9 mouse cellular contexts compared by ENCODE assay signal in the genomic region with DNA sequence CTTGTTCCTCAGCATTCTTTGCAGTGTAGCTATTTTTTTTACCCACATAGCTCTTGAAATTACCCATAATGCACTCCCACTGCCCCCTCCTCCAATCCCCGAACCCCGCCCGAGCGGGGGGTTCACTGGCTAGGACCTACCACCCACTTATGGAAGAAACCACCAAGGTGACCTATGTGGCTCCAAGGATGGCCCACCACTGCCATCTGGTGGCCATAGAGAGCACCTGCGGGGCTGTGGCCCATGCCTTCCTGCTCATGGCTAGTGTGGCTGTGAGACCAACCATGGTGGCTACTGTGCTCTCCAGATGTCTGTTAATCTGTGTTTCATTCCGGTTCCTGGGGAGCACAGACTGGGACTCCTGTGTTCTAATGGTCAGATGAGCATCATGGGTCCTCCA. TPM values are rescaled to one million over a fixed set of nuclear protein-coding genes. Genes with fewer than 3 reads are reported as not detected.
DNase-seq lines count a peak whose midpoint lies in the region; ATAC-seq and TF ChIP-seq lines count a peak whose summit lies in the region.
"Had no signal": no experiment of that assay in that cellular context is flagged by ENCODE, and none has a peak within 500 bp of the region (broad histone marks: within the 10 kb centered on the region; RNA-seq: fewer than 3 reads in every experiment).

No protein-coding gene starts in this region.

- no peak overlapping the region for H3K9ac ChIP-seq in hindbrain, embryonic 16.5 days (ENCODE audit: low read depth, low read length)
- H3K9ac ChIP-seq: embryonic facial prominence, embryonic 12.5 days had no signal

- no peak for TF ChIP-seq POLR2A in spleen, adult 2 months (IDR thresholded peaks at IDR 0.05; ENCODE audit: low read depth, low read length)

- H3K9me3 ChIP-seq in hindbrain, embryonic 10.5 days, result 0 out of 2 replicates have a peak, but pooled peaks cover 2% of the 10 kb centered on the region
- no peaks in the 10 kb centered on the region for H3K9me3 ChIP-seq in hindbrain, embryonic 16.5 days (ENCODE audit: control insufficient read depth, low read length)
- H3K9me3 ChIP-seq: embryonic facial prominence, embryonic 12.5 days had no signal

- DNase-seq in hindbrain, embryonic 10.5 days (ENCODE audit: low spot score), result peak; percentile 70
- peak; percentile 46 for DNase-seq in T-cell, adult 2 months (ENCODE audit: low spot score)
- peak; percentile 87 for DNase-seq in embryo, embryonic 10 days (ENCODE audit: low spot score)
- peak; percentile 60 for DNase-seq in heart, postnatal 4 days
- DNase-seq in layer of hippocampus, adult 9-10 months (ENCODE audit: low spot score), result peak; percentile 13
- DNase-seq in lung, postnatal 36 days, result peak; percentile 65
- peak; percentile 4 to 41 for DNase-seq in spleen, adult 2 months (ENCODE audit: low read depth in 1 of 2, low spot score in 2 of 2)

- TF ChIP-seq CTCF in spleen, adult 2 months (IDR thresholded peaks at IDR 0.05; ENCODE audit: extremely low read depth, insufficient read depth, insufficient read length, insufficient replicate concordance), result peak; percentile 97

- peaks cover 10% of the 10 kb centered on the region for H3K27me3 ChIP-seq in hindbrain, embryonic 10.5 days (ENCODE audit: insufficient read depth, poor library complexity, severe bottlenecking)
- 0 out of 2 replicates have a peak, but pooled peaks cover 2% of the 10 kb centered on the region for H3K27me3 ChIP-seq in hindbrain, embryonic 16.5 days (replicated peaks; ENCODE audit: control insufficient read depth, insufficient read depth, low read length)
- H3K27me3 ChIP-seq in spleen, adult 2 months (ENCODE audit: control insufficient read depth, insufficient read depth, low read length), result no peaks in the 10 kb centered on the region

- H3K4me1 ChIP-seq in hindbrain, embryonic 10.5 days (replicated peaks), result no peaks in the 10 kb centered on the region
- H3K4me1 ChIP-seq in hindbrain, embryonic 16.5 days (ENCODE audit: control insufficient read depth, insufficient read depth, low read depth, low read length), result no peaks in the 10 kb centered on the region
- H3K4me1 ChIP-seq in spleen, adult 2 months (ENCODE audit: control insufficient read depth, insufficient read depth, insufficient read length), result no peaks in the 10 kb centered on the region
- H3K4me1 ChIP-seq: embryonic facial prominence, embryonic 12.5 days had no signal

- no peak for ATAC-seq in hindbrain, embryonic 16.5 days

- WGBS in hindbrain, embryonic 10.5 days, result 19% methylated on average over 6 of the region's 6 CpGs
- WGBS in hindbrain, embryonic 16.5 days, result 16% methylated on average over 6 of the region's 6 CpGs
- WGBS in spleen, adult 2 months, result 11% methylated on average over 6 of the region's 6 CpGs

- H3K4me3 ChIP-seq in hindbrain, embryonic 10.5 days, result no peak overlapping the region
- H3K4me3 ChIP-seq in hindbrain, embryonic 16.5 days (ENCODE audit: low read length), result no peak overlapping the region
- no peak overlapping the region for H3K4me3 ChIP-seq in spleen, adult 2 months (ENCODE audit: extremely low read depth, insufficient read depth, insufficient read length)
- H3K4me3 ChIP-seq: embryonic facial prominence, embryonic 12.5 days had no signal

- no peak overlapping the region for H3K4me2 ChIP-seq in hindbrain, embryonic 16.5 days (ENCODE audit: low read length)
- H3K4me2 ChIP-seq: embryonic facial prominence, embryonic 12.5 days had no signal

- no peak overlapping the region for H3K27ac ChIP-seq in hindbrain, embryonic 10.5 days
- no peak overlapping the region for H3K27ac ChIP-seq in hindbrain, embryonic 16.5 days (ENCODE audit: low read depth, low read length)
- H3K27ac ChIP-seq in spleen, adult 2 months (ENCODE audit: insufficient read depth, low read length), result no peak overlapping the region
- H3K27ac ChIP-seq: embryonic facial prominence, embryonic 12.5 days had no signal

- no peaks in the 10 kb centered on the region for H3K36me3 ChIP-seq in hindbrain, embryonic 10.5 days
- no peaks in the 10 kb centered on the region for H3K36me3 ChIP-seq in hindbrain, embryonic 16.5 days (ENCODE audit: control insufficient read depth, insufficient read depth, low read length)
- no peaks in the 10 kb centered on the region for H3K36me3 ChIP-seq in spleen, adult 2 months (ENCODE audit: control insufficient read depth, insufficient read depth, low read length)
- H3K36me3 ChIP-seq: embryonic facial prominence, embryonic 12.5 days had no signal

RNA-seq across cellular contexts. Expression of a gene that starts 16.5 kb away (rescaled TPM):
- not detected in 2 replicates for polyA plus RNA-seq in hindbrain, embryonic 10.5 days (2016; fragmentation: Nextera tagmentation; extraction: Ambion mirVana)
- not detected in 2 replicates for polyA plus RNA-seq in hindbrain, embryonic 16.5 days (2015; fragmentation: Nextera tagmentation; extraction: Ambion mirVana)
- total RNA-seq in heart, postnatal 4 days (2021), result not detected
- not detected in 2 replicates for polyA plus RNA-seq in spleen, adult 2 months (2012; rRNA removed)
- polyA plus RNA-seq: embryonic facial prominence, embryonic 12.5 days had no signal

RNA-seq across cellular contexts. Expression of a gene that starts 47.2 kb away (rescaled TPM):
- polyA plus RNA-seq in hindbrain, embryonic 10.5 days (2016; fragmentation: Nextera tagmentation; extraction: Ambion mirVana), result 22.5 and 26.3 TPM in 2 replicates
- polyA plus RNA-seq in hindbrain, embryonic 16.5 days (2015; fragmentation: Nextera tagmentation; extraction: Ambion mirVana), result 31.9 and 35.4 TPM in 2 replicates
- 10 to 100 TPM; 15.1 to 15.4 TPM for total RNA-seq in heart, postnatal 4 days (2021)
- polyA plus RNA-seq in spleen, adult 2 months (2012; rRNA removed), result 18.9 and 21.5 TPM in 2 replicates

Comparison
In these comparisons a context has a peak if more than half of its experiments do, and no peak if none do; other contexts are left out.
1. DNase-seq: peak in every context shown above with its lines; median percentile 87 in embryo, embryonic 10 days; 70 in hindbrain, embryonic 10.5 days; 65 in lung, postnatal 36 days; 60 in heart, postnatal 4 days; 46 in T-cell, adult 2 months; 22 in spleen, adult 2 months; 13 in layer of hippocampus, adult 9-10 months.